In the genomic region with DNA sequence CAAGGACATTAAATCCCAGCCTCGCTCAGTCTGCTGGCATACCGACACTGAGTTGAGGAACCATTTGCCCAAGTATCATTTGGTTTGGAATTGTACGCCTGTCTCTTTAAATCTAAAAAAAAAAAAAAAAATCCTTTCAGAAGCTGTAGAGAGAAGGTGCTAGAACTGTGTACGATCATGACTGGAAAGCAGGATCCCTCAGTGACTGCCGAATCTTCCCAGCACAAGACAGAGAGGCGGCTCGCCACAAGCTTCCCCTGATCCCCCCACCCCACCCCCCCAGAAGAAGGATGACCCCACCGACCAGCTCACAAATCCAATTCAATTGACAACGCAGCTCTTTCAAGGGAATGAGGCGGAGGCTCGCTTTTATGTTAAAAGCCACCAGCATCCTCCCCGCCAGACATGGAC, we compare ENCODE assay signal across 8 mouse cellular contexts. TPM values are rescaled to one million over a fixed set of nuclear protein-coding genes. Genes with fewer than 3 reads are reported as not detected.
A peak's percentile ranks its signal among the peaks of the same experiment; 100 is the strongest.
DNase-seq lines count a peak whose midpoint lies in the region; ATAC-seq and TF ChIP-seq lines count a peak whose summit lies in the region.

No protein-coding gene starts in this region.

- no peaks in the 10 kb centered on the region for H3K9me3 ChIP-seq in intestine, embryonic 15.5 days
- no peaks in the 10 kb centered on the region for H3K9me3 ChIP-seq in neural tube, embryonic 11.5 days (ENCODE audit: control insufficient read depth, low read length)

- peak overlapping the region; percentile 65 for H3K4me2 ChIP-seq in intestine, embryonic 15.5 days (replicated peaks)
- peak overlapping the region; percentile 67 for H3K4me2 ChIP-seq in neural tube, embryonic 11.5 days (ENCODE audit: low read depth)

- peak overlapping the region; percentile 64; the same call in 1 of the 2 replicates for H3K9ac ChIP-seq in heart, adult 2 months (ENCODE audit: low read depth, low read length)
- peak overlapping the region; percentile 47; the same call in 1 of the 2 replicates for H3K9ac ChIP-seq in intestine, embryonic 15.5 days
- H3K9ac ChIP-seq in neural tube, embryonic 11.5 days (ENCODE audit: low read length), result peak overlapping the region; percentile 59

- H3K4me3 ChIP-seq in heart, adult 2 months, result peak overlapping the region; percentile 43
- H3K4me3 ChIP-seq in thymus, adult 2 months (ENCODE audit: control insufficient read depth, insufficient read depth, low read length), result peak overlapping the region; percentile 11; the same call in 1 of the 2 replicates
- peak overlapping the region; percentile 41 for H3K4me3 ChIP-seq in intestine, embryonic 15.5 days (replicated peaks)
- peak overlapping the region; percentile 34 for H3K4me3 ChIP-seq in neural tube, embryonic 11.5 days (ENCODE audit: low read depth, low read length)

- peak overlapping the region; percentile 36; the same call in 1 of the 2 replicates for H3K27ac ChIP-seq in heart, adult 2 months
- no peak overlapping the region for H3K27ac ChIP-seq in thymus, adult 2 months (ENCODE audit: control insufficient read depth, insufficient read depth, low read length)
- H3K27ac ChIP-seq in intestine, embryonic 15.5 days, result peak overlapping the region; percentile 70
- peak overlapping the region; percentile 46 for H3K27ac ChIP-seq in neural tube, embryonic 11.5 days (ENCODE audit: low read depth, low read length)

- no peak for TF ChIP-seq POLR2A in heart, adult 2 months (IDR thresholded peaks at IDR 0.05; ENCODE audit: insufficient read depth, low read depth, low read length)
- TF ChIP-seq POLR2A in thymus, adult 2 months (IDR thresholded peaks at IDR 0.05; ENCODE audit: control insufficient read depth, extremely low read depth, insufficient read depth, low read length, poor library complexity), result no peak

- intact Hi-C loops in heart, adult 2 months (cut with DNase I), result no loop called here

- H3K4me1 ChIP-seq in heart, adult 2 months (ENCODE audit: control insufficient read depth, insufficient read depth, low read length), result no peaks in the 10 kb centered on the region
- H3K4me1 ChIP-seq in thymus, adult 2 months (replicated peaks; ENCODE audit: control insufficient read depth, insufficient read depth, low read length), result no peaks in the 10 kb centered on the region
- H3K4me1 ChIP-seq in intestine, embryonic 15.5 days (replicated peaks), result peaks cover 5% of the 10 kb centered on the region; the same call in 1 of the 2 replicates
- H3K4me1 ChIP-seq in neural tube, embryonic 11.5 days (ENCODE audit: control insufficient read depth, insufficient read depth, low read length), result 0 out of 2 replicates have a peak, but pooled peaks cover 3% of the 10 kb centered on the region

- ATAC-seq in intestine, embryonic 15.5 days, result peak; percentile 36; the same call in 1 of the 2 replicates
- ATAC-seq in neural tube, embryonic 11.5 days (ENCODE audit: insufficient read depth, low FRiP score, low TSS enrichment), result no peak

- no peaks in the 10 kb centered on the region for H3K36me3 ChIP-seq in heart, adult 2 months (ENCODE audit: control insufficient read depth, insufficient read depth, low read length)
- H3K36me3 ChIP-seq in thymus, adult 2 months (ENCODE audit: control insufficient read depth, insufficient read depth, low read length), result peaks cover 17% of the 10 kb centered on the region
- H3K36me3 ChIP-seq in intestine, embryonic 15.5 days, result no peaks in the 10 kb centered on the region
- H3K36me3 ChIP-seq in neural tube, embryonic 11.5 days (ENCODE audit: control insufficient read depth, insufficient read depth, low read length), result no peaks in the 10 kb centered on the region

- DNase-seq in heart, adult 2 months, result peak in 1 of 2 experiments; percentile 6
- no peak for DNase-seq in heart, adult 9 months (ENCODE audit: low spot score in 2 of 2)
- DNase-seq in thymus, adult 2 months, result no peak
- no peak for DNase-seq in thymus, postnatal 10 days (ENCODE audit: low spot score in 2 of 2)
- DNase-seq in neural tube, embryonic 11.5 days (ENCODE audit: low spot score), result peak; percentile 41
- DNase-seq in adrenal gland, postnatal 4 days (ENCODE audit: low spot score in 2 of 2), result no peak
- no peak for DNase-seq in thymus, adult 18-20 months

- no peak for TF ChIP-seq EP300 in heart, adult 2 months (IDR thresholded peaks at IDR 0.05; ENCODE audit: insufficient read depth, low read depth, low read length)

- H3K79me2 ChIP-seq in heart, adult 2 months (replicated peaks; ENCODE audit: control insufficient read depth, insufficient read depth, low read length), result no peaks in the 10 kb centered on the region

- no peak for TF ChIP-seq CTCF in heart, adult 2 months (IDR thresholded peaks at IDR 0.05)
- TF ChIP-seq CTCF in thymus, adult 2 months (IDR thresholded peaks at IDR 0.05; ENCODE audit: borderline replicate concordance, control insufficient read depth, extremely low read depth, insufficient read depth, low read length, poor library complexity), result no peak

- 18% methylated on average over 12 of the region's 12 CpGs for WGBS in heart, adult 2 months
- 91% methylated on average over 12 of the region's 12 CpGs for WGBS in thymus, adult 2 months
- WGBS in intestine, embryonic 15.5 days, result 18% methylated on average over 12 of the region's 12 CpGs
- 4% methylated on average over 12 of the region's 12 CpGs for WGBS in neural tube, embryonic 11.5 days

- no peaks in the 10 kb centered on the region for H3K27me3 ChIP-seq in heart, adult 2 months (ENCODE audit: control insufficient read depth, insufficient read depth, low read length)
- no peaks in the 10 kb centered on the region for H3K27me3 ChIP-seq in thymus, adult 2 months (ENCODE audit: control insufficient read depth, insufficient read depth, low read length)
- no peaks in the 10 kb centered on the region for H3K27me3 ChIP-seq in intestine, embryonic 15.5 days (replicated peaks)
- no peaks in the 10 kb centered on the region for H3K27me3 ChIP-seq in neural tube, embryonic 11.5 days (ENCODE audit: control insufficient read depth, insufficient read depth, low read length)

RNA-seq across cellular contexts. Expression of gene Pebp1, which starts 47.1 kb away (rescaled TPM):
- 100 to 1,000 TPM; 412 to 465 TPM for total RNA-seq in heart, adult 2 months (2021)
- polyA plus RNA-seq in heart, adult 2 months (2012; rRNA removed), result 402 and 552 TPM in 2 replicates
- polyA plus RNA-seq in thymus, adult 2 months (2012; rRNA removed), result 498 and 588 TPM in 2 replicates
- polyA plus RNA-seq in intestine, embryonic 15.5 days (2015; fragmentation: Nextera tagmentation; extraction: Ambion mirVana), result 659 and 723 TPM in 2 replicates
- 915 and 934 TPM in 2 replicates for polyA plus RNA-seq in neural tube, embryonic 11.5 days (2014; fragmentation: Nextera tagmentation; extraction: Ambion mirVana)
- total RNA-seq in adrenal gland, postnatal 4 days (2021), result 1,000 to 10,000 TPM in 1 of 2 experiments, 100 to 1,000 TPM in 1; 992 to 1,042 TPM
